Mouse (Mus musculus) hindbrain, postnatal 0 days (tissue): Measurements from ENCODE around the gene Gm28539. TPM values are rescaled to one million over a fixed set of nuclear protein-coding genes. Genes with fewer than 3 reads are reported as not detected.

Experiments used
- ATAC-seq: fragments of 200-750 bp; cut with Nextera tagmentation; 2 replicates; pipeline ENCODE4 v1.8.0; 2017; ENCODE audit warnings: mild to moderate bottlenecking, moderate TSS enrichment, moderate library complexity
- DNase-seq: peaks from one replicate; pipeline ENCODE4 v3.0.0-alpha.2; 2015; ENCODE audit warnings: low spot score
- H3K27ac ChIP-seq: fragments of 300-500 bp; sonication (generic); 2 replicates; pipeline ENCODE4 v1.5.1; 2014; ENCODE audit warnings: mild to moderate bottlenecking
- H3K27me3 ChIP-seq: fragments of 300-500 bp; sonication (generic); 2 replicates; pipeline ENCODE4 v1.6.1; 2014; ENCODE audit warnings: low read length, mixed read lengths; ENCODE audit not compliant: insufficient read depth
- H3K36me3 ChIP-seq: fragments of 300-500 bp; sonication (generic); 2 replicates; pipeline ENCODE4 v1.6.1; 2014; ENCODE audit warnings: low read length, mixed read lengths; ENCODE audit not compliant: insufficient read depth
- H3K4me1 ChIP-seq: fragments of 300-500 bp; sonication (generic); 2 replicates; pipeline ENCODE4 v1.6.1; 2014; ENCODE audit warnings: antibody characterized with exemption, low read length, mixed read lengths; ENCODE audit not compliant: insufficient read depth
- H3K4me2 ChIP-seq: fragments of 300-500 bp; sonication (generic); 2 replicates; pipeline ENCODE4 v1.6.1; 2014; ENCODE audit warnings: low read depth, mild to moderate bottlenecking, low read length, moderate library complexity, mixed read lengths
- H3K4me3 ChIP-seq: fragments of 300-500 bp; sonication (generic); 2 replicates; pipeline ENCODE4 v1.5.1; 2014; ENCODE audit warnings: low read length
- H3K9ac ChIP-seq: fragments of 300-500 bp; sonication (generic); replicated peaks from 2 replicates; pipeline ENCODE4 v1.6.1; 2014; ENCODE audit warnings: mild to moderate bottlenecking, low read length, moderate library complexity, mixed read lengths
- H3K9me3 ChIP-seq: fragments of 300-500 bp; sonication (generic); 2 replicates; pipeline ENCODE4 v1.6.1; 2016; ENCODE audit warnings: low read length, mixed read lengths
- CTCF ChIP-seq: IDR thresholded peaks from 2 replicates; pipeline ENCODE4 v1.5.1; 2016; ENCODE audit warnings: antibody characterized with exemption, control low read depth, low read depth
- WGBS: fragments of 180-500 bp; shearing (Covaris S2); extraction: QIAGEN DNeasy Blood & Tissue Kit; methylation state at CpG from one replicate; pipeline ENCODE4 v1.1.7; 2014; 5-methylcytosine and 5-hydroxymethylcytosine counted together
- polyA plus RNA-seq: library from polyadenylated mRNA; unstranded; fragments of >200 nt; fragmentation: Nextera tagmentation; extraction: Ambion mirVana; gene quantifications from 2 replicates; pipeline ENCODE4 v1.2.1, GENCODE M21; 2015
- total RNA-seq: library from RNA; depleted of rRNA; stranded (reverse); fragments of >200 nt; gene quantifications from 2 replicates; pipeline ENCODE4 v1.2.3, GENCODE M21; 2014

Gm28539 gene
- total and polyA plus RNA-seq, 2 experiments from 2014 or later, result not detected

- Histone ChIP-seq H3K4me2 (peak within 1 kb of the TSS; percentile 80), H3K9ac (peak within 1 kb of the TSS; percentile 97), H3K36me3 (peaks cover 12% of the 10 kb centered on the region), H3K27me3 (no peaks in the 10 kb centered on the region), H3K27ac (peak within 1 kb of the TSS; percentile 98), H3K4me1 (peaks cover 7% of the 10 kb centered on the region), H3K4me3 (peak within 1 kb of the TSS; percentile 89), H3K9me3 (no peaks in the 10 kb centered on the region)
- DNase-seq, result peak; percentile 93
- under 1% methylated on average over 93 of the region's 93 CpGs for WGBS
- peak; percentile 94 for ATAC-seq
- TF ChIP-seq CTCF, result peak; percentile 33; the same call in 1 of the 2 replicates
Measured at GRCm38 (mm10) chr16:18876442-18877308, 40.3 kb downstream of the Gm28539 start, which contains the start of the genes Mrpl40 and Hira. Gene Mrpl40, minus strand, starts transcription at chr16:18876862. Gene Hira, plus strand, starts transcription at chr16:18877037.

GRCm38 (mm10) chr16:18877386-18878090 lies 41.2 kb downstream of the Gm28539 start:
- peak overlapping the region; percentile 89 for H3K4me3 ChIP-seq
- DNase-seq (peak; percentile 81), ATAC-seq (peak; percentile 50)
- WGBS, result 0% methylated on average over 41 of the region's 43 CpGs
- peak; percentile 71 for TF ChIP-seq CTCF
- peak overlapping the region; percentile 97 for H3K9ac ChIP-seq
- no peaks in the 10 kb centered on the region for H3K9me3 ChIP-seq
- H3K27ac ChIP-seq, result peak overlapping the region; percentile 98
- peaks cover 3% of the 10 kb centered on the region; the same call in 1 of the 2 replicates for H3K36me3 ChIP-seq
- peaks cover 7% of the 10 kb centered on the region for H3K4me1 ChIP-seq
- H3K4me2 ChIP-seq, result peak overlapping the region; percentile 80
- no peaks in the 10 kb centered on the region for H3K27me3 ChIP-seq

GRCm38 (mm10) chr16:18878091-18878720 lies 41.8 kb downstream of the Gm28539 start:
- H3K4me2 ChIP-seq, result peak overlapping the region; percentile 80
- peak overlapping the region; percentile 97 for H3K9ac ChIP-seq
- TF ChIP-seq CTCF, result no peak; the same call in 1 of the 2 replicates
- no peaks in the 10 kb centered on the region; the same call in 1 of the 2 replicates for H3K36me3 ChIP-seq
- DNase-seq (peak; percentile 56), ATAC-seq (no peak)
- peaks cover 7% of the 10 kb centered on the region for H3K4me1 ChIP-seq
- H3K27me3 ChIP-seq, result no peaks in the 10 kb centered on the region
- 22% methylated on average over 20 of the region's 20 CpGs for WGBS
- H3K4me3 ChIP-seq, result peak overlapping the region; percentile 89
- H3K27ac ChIP-seq, result peak overlapping the region; percentile 98
- no peaks in the 10 kb centered on the region for H3K9me3 ChIP-seq

- DNase-seq, result no peak
- H3K4me2 ChIP-seq, result no peak overlapping the region
- H3K9me3 ChIP-seq, result no peaks in the 10 kb centered on the region
- peaks cover 6% of the 10 kb centered on the region for H3K4me1 ChIP-seq
- no peak for ATAC-seq
- no peak overlapping the region for H3K9ac ChIP-seq
- no peak overlapping the region for H3K27ac ChIP-seq
- no peaks in the 10 kb centered on the region for H3K27me3 ChIP-seq
- TF ChIP-seq CTCF, result no peak
- H3K4me3 ChIP-seq, result no peak overlapping the region
- H3K36me3 ChIP-seq, result no peaks in the 10 kb centered on the region
Measured at GRCm38 (mm10) chr16:18884044-18884443, 47.7 kb downstream of the Gm28539 start.

GRCm38 (mm10) chr16:18893840-18894372 lies 57.5 kb downstream of the Gm28539 start:
- no peaks in the 10 kb centered on the region for H3K27me3 ChIP-seq
- H3K36me3 ChIP-seq, result peaks cover 18% of the 10 kb centered on the region; the same call in 1 of the 2 replicates
- no peak overlapping the region for H3K27ac ChIP-seq
- no peaks in the 10 kb centered on the region for H3K4me1 ChIP-seq
- no peak for DNase-seq
- TF ChIP-seq CTCF, result no peak
- no peak overlapping the region for H3K9ac ChIP-seq
- H3K9me3 ChIP-seq, result no peaks in the 10 kb centered on the region
- H3K4me2 ChIP-seq, result no peak overlapping the region
- no peak for ATAC-seq
- no peak overlapping the region for H3K4me3 ChIP-seq
- WGBS, result 87% methylated on average over 4 of the region's 4 CpGs

GRCm38 (mm10) chr16:18895249-18895648 lies 58.9 kb downstream of the Gm28539 start:
- Histone ChIP-seq H3K27ac (no peak overlapping the region), H3K36me3 (peaks cover 24% of the 10 kb centered on the region; the same call in 1 of the 2 replicates), H3K4me3 (no peak overlapping the region), H3K4me2 (no peak overlapping the region), H3K9ac (no peak overlapping the region), H3K4me1 (no peaks in the 10 kb centered on the region), H3K9me3 (no peaks in the 10 kb centered on the region), H3K27me3 (no peaks in the 10 kb centered on the region)
- ATAC-seq (no peak), DNase-seq (no peak)
- WGBS, result 91% methylated on average over 3 of the region's 3 CpGs
- TF ChIP-seq CTCF, result no peak
